Mouse (Mus musculus): ENCODE measurements at regions not wholly inside any gene's neighbourhood (a gene's known extent, or its start where the extent isn't known, plus 50 kb on each side); places are given as distances from the start of the nearest gene placed in this dataset.

GRCm38 (mm10) chr6:51169971-51170411 lies 262.5 kb upstream of the Nfe2l3 start:
- peak; percentile 18 to 49 for DNase-seq

GRCm38 (mm10) chr6:51170414-51170813 lies 262.1 kb upstream of the Nfe2l3 start:
- DNase-seq = peak; percentile 65 to 76

GRCm38 (mm10) chr6:51170871-51171270 lies 261.6 kb upstream of the Nfe2l3 start:
- peak; percentile 69 to 90 for DNase-seq

GRCm38 (mm10) chr6:51171761-51172160 lies 260.7 kb upstream of the Nfe2l3 start:
- DNase-seq = peak; percentile 62 to 82

- peak; percentile 26 to 42 for DNase-seq
These were observed 260.1 kb upstream of the Nfe2l3 start for GRCm38 (mm10) chr6:51172331-51172791.

- DNase-seq = peak; percentile 91 to 95
These were observed 259.4 kb upstream of the Nfe2l3 start for GRCm38 (mm10) chr6:51172856-51173619.

- no peak for DNase-seq
These were observed 258.6 kb upstream of the Nfe2l3 start for GRCm38 (mm10) chr6:51173620-51174442.

GRCm38 (mm10) chr6:51174443-51175021 lies 257.9 kb upstream of the Nfe2l3 start:
- DNase-seq = no peak

GRCm38 (mm10) chr6:51175616-51176590 lies 256.6 kb upstream of the Nfe2l3 start:
- DNase-seq = no peak

- no peak for DNase-seq
These were observed 255.6 kb upstream of the Nfe2l3 start for GRCm38 (mm10) chr6:51176791-51177433.

GRCm38 (mm10) chr6:51177701-51178060 lies 254.8 kb upstream of the Nfe2l3 start:
- peak in 1 of 2 experiments; percentile 15 for DNase-seq

- DNase-seq = peak; percentile 83 to 84
These were observed 254.2 kb upstream of the Nfe2l3 start for GRCm38 (mm10) chr6:51178061-51178791.

- DNase-seq = no peak
These were observed 253.6 kb upstream of the Nfe2l3 start for GRCm38 (mm10) chr6:51178799-51179398.

- peak in 1 of 2 experiments; percentile 17 for DNase-seq
These were observed 252.5 kb upstream of the Nfe2l3 start for GRCm38 (mm10) chr6:51179741-51180537.

GRCm38 (mm10) chr6:51180881-51181875 lies 251.3 kb upstream of the Nfe2l3 start:
- no peak for DNase-seq

GRCm38 (mm10) chr6:51181905-51182304 lies 250.6 kb upstream of the Nfe2l3 start:
- no peak for DNase-seq

- DNase-seq = no peak
These were observed 249.6 kb upstream of the Nfe2l3 start for GRCm38 (mm10) chr6:51182771-51183284.
